Mouse (Mus musculus) MEL (cell line): Measurements from ENCODE around the gene P2rx6. TPM values are rescaled to one million over a fixed set of nuclear protein-coding genes. Genes with fewer than 3 reads are reported as not detected.
"Not testable (repeated sequence)": the region's sequence is repeated elsewhere in the genome, so short reads cannot be mapped to it uniquely, and the experiment has no call there.

Experiments
- DNase-seq: peaks from one replicate; pipeline ENCODE4 v3.0.0; 2011; ENCODE audit warnings: low read depth, low spot score
- H3K27ac ChIP-seq: 2 replicates; pipeline ENCODE4 v1.5.1; 2012; ENCODE audit warnings: low read depth, mild to moderate bottlenecking, control low read depth, low read length, moderate library complexity; ENCODE audit not compliant: control insufficient read depth
- H3K27me3 ChIP-seq, 2 experiments: fragments of 150-350 bp in 1 of 2; sonication (generic) in 1 of 2; 2 replicates each; pipeline ENCODE4 v1.6.1; 2012; ENCODE audit warnings: low read length in 2 of 2, mild to moderate bottlenecking in 2 of 2, improper control_type of control experiment in 1 of 2, moderate library complexity in 1 of 2; ENCODE audit not compliant: insufficient read depth in 2 of 2, control insufficient read depth in 1 of 2
- H3K36me3 ChIP-seq, 2 experiments: 2 replicates each; pipeline ENCODE4 v1.6.1; 2012 to 2014; ENCODE audit warnings: low read length in 2 of 2, improper control_type of control experiment in 1 of 2, inconsistent platforms in 1 of 2, mild to moderate bottlenecking in 1 of 2; ENCODE audit not compliant: insufficient read depth in 2 of 2, control insufficient read depth in 1 of 2
- H3K4me1 ChIP-seq, 2 experiments: fragments of 150-350 bp in 1 of 2; sonication (generic) in 1 of 2; 2 replicates each; pipeline ENCODE4 v1.6.1; 2012; ENCODE audit warnings: low read length in 2 of 2, improper control_type of control experiment in 1 of 2, mild to moderate bottlenecking in 1 of 2; ENCODE audit not compliant: insufficient read depth in 2 of 2, control insufficient read depth in 1 of 2
- H3K4me3 ChIP-seq, 2 experiments: fragments of 150-350 bp in 1 of 2; sonication (generic) in 1 of 2; 2 replicates each; pipeline ENCODE4 v1.5.1; 2012; ENCODE audit warnings: low read depth in 2 of 2, low read length in 2 of 2, mild to moderate bottlenecking in 2 of 2, moderate library complexity in 2 of 2, control low read depth in 1 of 2, improper control_type of control experiment in 1 of 2; ENCODE audit not compliant: control insufficient read depth in 1 of 2, insufficient read depth in 1 of 2
- H3K79me2 ChIP-seq: 2 replicates; pipeline ENCODE4 v1.6.1; 2012; ENCODE audit warnings: mild to moderate bottlenecking, low read length, moderate library complexity; ENCODE audit not compliant: control insufficient read depth, poor library complexity, insufficient read depth
- H3K9ac ChIP-seq: 2 replicates; pipeline ENCODE4 v1.6.1; 2012; ENCODE audit warnings: low read depth, mild to moderate bottlenecking, control low read depth, low read length, moderate library complexity; ENCODE audit not compliant: control insufficient read depth, poor library complexity, severe bottlenecking
- H3K9me3 ChIP-seq: fragments of 150-350 bp; sonication (generic); replicated peaks from 2 replicates; pipeline ENCODE4 v1.6.1; 2012; ENCODE audit warnings: mild to moderate bottlenecking, low read length, improper control_type of control experiment, moderate library complexity; ENCODE audit not compliant: insufficient read depth
- CTCF ChIP-seq, 3 experiments: IDR thresholded peaks in 2 of 3; conservative IDR thresholded peaks in 1 of 3; 2 replicates each; pipeline ENCODE4 v1.5.1; 2011 to 2012; ENCODE audit warnings: low read length in 3 of 3, low read depth in 2 of 3, mild to moderate bottlenecking in 2 of 3, improper control_type of control experiment in 1 of 3, inconsistent platforms in 1 of 3, mixed read lengths in 1 of 3, moderate library complexity in 1 of 3; ENCODE audit not compliant: control insufficient read depth in 1 of 3, insufficient read depth in 1 of 3, poor library complexity in 1 of 3, severe bottlenecking in 1 of 3
- E2F4 ChIP-seq: IDR thresholded peaks from 2 replicates; pipeline ENCODE4 v1.6.1; 2011; ENCODE audit warnings: low read depth, low read length, improper control_type of control experiment, borderline replicate concordance
- EP300 ChIP-seq, 2 experiments: IDR thresholded peaks; 2 replicates each; pipeline ENCODE4 v1.6.1; 2011; ENCODE audit warnings: improper control_type of control experiment in 2 of 2, low read length in 2 of 2, low read depth in 1 of 2, mild to moderate bottlenecking in 1 of 2
- ETS1 ChIP-seq: IDR thresholded peaks from 2 replicates; pipeline ENCODE4 v1.6.1; 2012; ENCODE audit warnings: low read depth, mild to moderate bottlenecking, inconsistent platforms, low read length, improper control_type of control experiment, moderate library complexity
- GABPA ChIP-seq: IDR thresholded peaks from 2 replicates; pipeline ENCODE4 v1.6.1; 2012; ENCODE audit warnings: low read depth, mild to moderate bottlenecking, inconsistent platforms, low read length, improper control_type of control experiment, moderate library complexity
- HCFC1 ChIP-seq: IDR thresholded peaks from 2 replicates; pipeline ENCODE4 v1.6.1; 2012; ENCODE audit warnings: low read depth, mild to moderate bottlenecking, inconsistent platforms, low read length, improper control_type of control experiment, moderate library complexity
- JUND ChIP-seq: IDR thresholded peaks from 2 replicates; pipeline ENCODE4 v1.6.1; 2011; ENCODE audit warnings: low read depth, mild to moderate bottlenecking, improper control_type of control experiment, low read length
- MAX ChIP-seq: IDR thresholded peaks from 2 replicates; pipeline ENCODE4 v1.6.1; 2011; ENCODE audit warnings: low read length, improper control_type of control experiment
- MXI1 ChIP-seq: IDR thresholded peaks from 2 replicates; pipeline ENCODE4 v1.6.1; 2011; ENCODE audit warnings: mild to moderate bottlenecking, low read depth, low read length, improper control_type of control experiment
- MYC ChIP-seq: IDR thresholded peaks from 2 replicates; pipeline ENCODE4 v1.6.1; 2011; ENCODE audit warnings: low read depth, mild to moderate bottlenecking, low read length, improper control_type of control experiment, moderate library complexity
- NELFE ChIP-seq: IDR thresholded peaks from 2 replicates; pipeline ENCODE4 v1.6.1; 2011; ENCODE audit warnings: low read depth, low read length, improper control_type of control experiment
- POLR2A ChIP-seq, 2 experiments: IDR thresholded peaks; 2 replicates each; pipeline ENCODE4 v1.6.1; 2011 to 2012; ENCODE audit warnings: low read length in 2 of 2, mild to moderate bottlenecking in 2 of 2, control low read depth in 1 of 2, improper control_type of control experiment in 1 of 2, low read depth in 1 of 2, moderate library complexity in 1 of 2; ENCODE audit not compliant: control insufficient read depth in 1 of 2, insufficient read depth in 1 of 2, poor library complexity in 1 of 2
- POLR2AphosphoS2 ChIP-seq: IDR thresholded peaks from 2 replicates; pipeline ENCODE4 v1.6.1; 2011; ENCODE audit warnings: low read length, improper control_type of control experiment
- RAD21 ChIP-seq: IDR thresholded peaks from 2 replicates; pipeline ENCODE4 v1.6.1; 2011; ENCODE audit warnings: mild to moderate bottlenecking, low read depth, low read length, improper control_type of control experiment
- SMC3 ChIP-seq: IDR thresholded peaks from 2 replicates; pipeline ENCODE4 v1.6.1; 2011; ENCODE audit warnings: low read depth, low read length, improper control_type of control experiment
- TBP ChIP-seq: IDR thresholded peaks from 2 replicates; pipeline ENCODE4 v1.8.0; 2011; ENCODE audit warnings: low read depth, low read length, improper control_type of control experiment
- UBTF ChIP-seq: IDR thresholded peaks from 2 replicates; pipeline ENCODE4 v1.6.1; 2012; ENCODE audit warnings: low read depth, mild to moderate bottlenecking, inconsistent platforms, low read length, improper control_type of control experiment, moderate library complexity, borderline replicate concordance; ENCODE audit not compliant: insufficient read depth
- ZKSCAN1 ChIP-seq: IDR thresholded peaks from 2 replicates; pipeline ENCODE4 v1.6.1; 2012; ENCODE audit warnings: low read depth, mild to moderate bottlenecking, inconsistent platforms, low read length, improper control_type of control experiment, moderate library complexity
- polyA plus RNA-seq, 2 experiments: library from polyadenylated mRNA; stranded (reverse) in 1 of 2; unstranded in 1 of 2; fragments of >175 nt in 1 of 2; fragments of >200 nt in 1 of 2; gene quantifications; 2 replicates each; pipeline versions ENCODE4 v1.2.1 to v1.2.4; 2012; ENCODE audit warnings: low replicate concordance in 2 of 2, low read depth in 1 of 2; ENCODE audit not compliant: insufficient read length in 2 of 2, insufficient read depth in 1 of 2, missing spikeins in 1 of 2
- total RNA-seq: library from RNA; depleted of rRNA; stranded (reverse); fragments of 300-350 nt; gene quantifications from 2 replicates; pipeline ENCODE4 v1.2.3, GENCODE M21; 2012

P2rx6 gene
- total and polyA plus RNA-seq, 3 experiments = 0.04 to 0.38 TPM; not detected in 1

- H3K9ac ChIP-seq = no peak overlapping the region
- H3K27ac ChIP-seq = no peak overlapping the region
- H3K4me1 ChIP-seq = no peaks in the 10 kb centered on the region
- H3K79me2 ChIP-seq = no peaks in the 10 kb centered on the region
- no peaks in the 10 kb centered on the region for H3K36me3 ChIP-seq
- peaks cover 0 to 1% of the 10 kb centered on the region in 2 experiments; a peak in 2 of 4 replicates for H3K27me3 ChIP-seq
- H3K4me3 ChIP-seq = no peak overlapping the region
- H3K9me3 ChIP-seq = no peaks in the 10 kb centered on the region
- no peak for DNase-seq
- no peak for TF ChIP-seq SMC3
- no peak for TF ChIP-seq E2F4
- TF ChIP-seq POLR2A (IDR thresholded peaks at IDR 0.05; ENCODE audit: control insufficient read depth in 1 of 2, insufficient read depth in 1 of 2, low read depth in 1 of 2, low read length in 2 of 2, poor library complexity in 1 of 2) = no peak
- TF ChIP-seq RAD21 = no peak
- no peak for TF ChIP-seq ETS1
- TF ChIP-seq UBTF = no peak
- no peak for TF ChIP-seq MXI1
- no peak for TF ChIP-seq MAX
- TF ChIP-seq ZKSCAN1 = no peak
- TF ChIP-seq TBP = no peak
- TF ChIP-seq, all 39 proteins: peak for 0
These were observed 49.7 kb downstream of the P2rx6 start for GRCm38 (mm10) chr16:17611383-17611782.

- not testable (repeated sequence) for H3K9me3 ChIP-seq, H3K27me3 ChIP-seq, H3K27ac ChIP-seq, H3K9ac ChIP-seq, H3K4me3 ChIP-seq, H3K36me3 ChIP-seq, H3K4me1 ChIP-seq, H3K79me2 ChIP-seq
- DNase-seq = peak; percentile 35
- TF ChIP-seq SMC3 (peak; percentile 35), RAD21 (peak; percentile 40), CTCF (IDR thresholded peaks at IDR 0.05 in 2 of 3, conservative IDR thresholded peaks at IDR 0.05 in 1 of 3; ENCODE audit: control insufficient read depth in 1 of 3, insufficient read depth in 1 of 3, low read depth in 2 of 3, low read length in 3 of 3, poor library complexity in 1 of 3, severe bottlenecking in 1 of 3) (peak; percentile 35 to 45 (median 43))
These were observed 53.1 kb downstream of the P2rx6 start for GRCm38 (mm10) chr16:17614740-17615139.

DNA sequence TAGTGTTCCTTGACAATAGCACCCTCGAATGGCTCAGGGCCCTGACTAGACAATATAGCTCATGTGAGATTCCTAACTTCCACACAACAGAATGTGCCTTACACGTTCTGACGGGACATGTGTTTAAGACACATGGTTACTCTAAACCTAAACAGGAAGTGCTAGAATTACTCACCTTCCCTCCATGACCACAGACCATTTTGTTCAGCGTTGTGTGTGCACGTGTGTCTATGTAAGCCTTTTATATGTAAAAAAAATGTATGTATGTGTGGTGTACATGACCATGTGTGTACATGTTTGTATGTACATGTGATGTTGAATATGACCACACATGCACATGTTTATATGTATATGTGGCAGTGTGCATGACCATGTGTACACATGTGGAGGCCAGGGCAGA lies 54.5 kb downstream of the P2rx6 start:
- Histone ChIP-seq H3K4me1 (peaks cover 3 to 10% of the 10 kb centered on the region in 2 experiments; a peak in 3 of 4 replicates), H3K9ac (no peak overlapping the region), H3K9me3 (no peaks in the 10 kb centered on the region), H3K36me3 (peaks cover 2 to 10% of the 10 kb centered on the region in 2 experiments; a peak in 2 of 4 replicates), H3K79me2 (peaks cover 13% of the 10 kb centered on the region), H3K4me3 (no peak overlapping the region), H3K27ac (no peak overlapping the region), H3K27me3 (no peaks in the 10 kb centered on the region)
- DNase-seq = no peak
- no peak for TF ChIP-seq POLR2A (IDR thresholded peaks at IDR 0.05; ENCODE audit: control insufficient read depth in 1 of 2, insufficient read depth in 1 of 2, low read depth in 1 of 2, low read length in 2 of 2, poor library complexity in 1 of 2)
- no peak for TF ChIP-seq POLR2AphosphoS2
- no peak for TF ChIP-seq HCFC1
- TF ChIP-seq NELFE = no peak
- TF ChIP-seq MYC = no peak
- TF ChIP-seq TBP = no peak
- no peak for TF ChIP-seq MAX
- TF ChIP-seq EP300 (IDR thresholded peaks at IDR 0.05; ENCODE audit: low read depth in 1 of 2, low read length in 2 of 2) = no peak
- no peak for TF ChIP-seq JUND
- no peak for TF ChIP-seq GABPA
- TF ChIP-seq ZKSCAN1 = no peak
